Mouse (Mus musculus): ENCODE data around the gene Dusp12. TPM values are rescaled to one million over a fixed set of nuclear protein-coding genes. Genes with fewer than 3 reads are reported as not detected.
A peak's percentile ranks its signal among the peaks of the same experiment; 100 is the strongest.

Gene Dusp12
- polyA plus RNA-seq (2015; fragmentation: Nextera tagmentation; extraction: Ambion mirVana) = 84.6 and 89.8 TPM in 2 replicates

DNA sequence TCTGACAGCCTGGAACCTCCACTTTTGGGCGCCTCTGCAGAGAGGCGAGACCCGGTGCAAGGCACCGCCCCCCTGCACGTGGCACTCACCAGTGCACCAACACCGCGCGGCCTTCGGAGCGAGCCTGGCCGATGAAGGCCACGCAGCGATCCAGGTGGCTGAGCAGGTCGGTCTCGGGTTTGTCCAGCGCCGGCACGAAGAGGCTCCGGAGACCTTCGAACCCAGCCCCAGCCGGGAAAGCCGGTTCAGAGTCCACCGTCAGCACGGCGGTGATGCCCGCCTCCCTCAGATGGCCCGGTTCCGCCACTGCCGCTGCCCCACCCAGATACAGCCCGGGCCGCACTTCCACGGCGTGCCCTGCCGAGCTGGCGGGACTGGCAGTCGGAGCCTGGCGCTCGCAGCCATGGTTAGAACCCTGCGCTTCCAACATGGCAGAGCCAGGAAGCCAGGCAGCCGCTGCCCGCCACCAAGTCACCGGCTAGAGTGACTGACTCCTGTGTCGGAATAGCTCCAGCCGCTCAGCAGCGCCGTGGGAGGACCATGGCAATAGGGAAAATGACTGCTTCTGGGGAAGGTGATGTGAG lies at the start of gene Dusp12, which contains the start of gene Gm26620:
Dusp12 (minus strand) TSS at position 563 of the 584 bp plus-strand sequence.
Gm26620 (plus strand) TSS at position 88 of the 584 bp plus-strand sequence.
- Histone ChIP-seq H3K4me1 (ENCODE audit: control insufficient read depth, insufficient read depth, low read length) (peaks cover 9% of the 10 kb centered on the region; the same call in 1 of the 2 replicates), H3K9me3 (ENCODE audit: control insufficient read depth, low read length) (no peaks in the 10 kb centered on the region), H3K9ac (ENCODE audit: low read depth, low read length) (peak within 1 kb of the TSS; percentile 90), H3K4me2 (ENCODE audit: low read depth, low read length) (peak within 1 kb of the TSS; percentile 81), H3K4me3 (ENCODE audit: low read length) (peak within 1 kb of the TSS; percentile 88), H3K27me3 (replicated peaks; ENCODE audit: control insufficient read depth, insufficient read depth, low read length) (no peaks in the 10 kb centered on the region), H3K36me3 (ENCODE audit: control insufficient read depth, insufficient read depth, low read length) (no peaks in the 10 kb centered on the region), H3K27ac (ENCODE audit: low read length) (peak within 1 kb of the TSS; percentile 95)
- under 1% methylated on average over 46 of the region's 46 CpGs for WGBS
- ATAC-seq = peak; percentile 91

DNA sequence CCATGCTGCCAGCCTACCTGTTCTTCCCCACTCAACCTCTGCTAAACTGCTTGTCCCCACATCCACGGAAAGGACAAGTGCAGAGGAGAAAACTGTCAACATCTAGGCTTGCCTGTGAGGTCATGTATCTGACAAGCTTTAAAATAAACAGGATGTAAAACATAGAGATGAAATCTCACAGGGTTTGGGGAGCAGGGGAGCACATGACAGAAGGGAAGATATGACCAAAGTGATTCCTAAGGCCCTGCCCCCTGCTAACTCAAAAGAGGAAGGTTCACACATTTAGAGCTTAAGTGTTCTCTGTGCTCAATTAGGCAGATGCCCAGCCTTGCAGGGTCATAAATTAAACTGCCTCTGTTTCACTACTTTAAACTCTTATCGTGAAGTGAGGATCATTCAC lies 49.0 kb upstream of the Dusp12 start:
- Histone ChIP-seq H3K27me3 (replicated peaks; ENCODE audit: control insufficient read depth, insufficient read depth, low read length) (no peaks in the 10 kb centered on the region), H3K9ac (ENCODE audit: low read depth, low read length) (no peak overlapping the region), H3K9me3 (ENCODE audit: control insufficient read depth, low read length) (no peaks in the 10 kb centered on the region), H3K27ac (ENCODE audit: low read length) (no peak overlapping the region), H3K4me1 (ENCODE audit: control insufficient read depth, insufficient read depth, low read length) (no peaks in the 10 kb centered on the region), H3K4me3 (ENCODE audit: low read length) (no peak overlapping the region), H3K4me2 (ENCODE audit: low read depth, low read length) (no peak overlapping the region), H3K36me3 (ENCODE audit: control insufficient read depth, insufficient read depth, low read length) (no peaks in the 10 kb centered on the region)
- ATAC-seq = no peak
- WGBS = 53% methylated on average over 2 of the region's 2 CpGs

DNA sequence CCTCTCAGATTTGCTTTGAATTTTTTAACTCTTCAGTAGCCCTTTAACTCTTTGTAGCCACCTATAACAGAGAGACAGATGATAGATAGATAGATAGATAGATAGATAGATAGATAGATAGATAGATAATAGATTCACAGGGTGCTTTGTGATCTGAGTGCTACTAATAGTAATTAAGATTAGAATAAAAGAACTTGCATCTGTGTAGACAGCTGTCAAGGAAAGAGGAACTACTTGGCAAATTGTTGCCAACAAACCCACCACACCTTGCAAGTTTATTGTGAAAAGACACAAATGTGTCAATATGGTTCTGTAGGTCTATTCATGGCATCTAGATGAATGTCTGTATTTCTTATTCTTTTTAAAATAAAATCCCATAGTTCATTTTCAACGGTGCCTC lies 48.6 kb upstream of the Dusp12 start:
- no peak for ATAC-seq
- WGBS = 76% methylated on average over 1 of the region's 1 CpGs
- no peak overlapping the region for H3K9ac ChIP-seq (ENCODE audit: low read depth, low read length)

DNA sequence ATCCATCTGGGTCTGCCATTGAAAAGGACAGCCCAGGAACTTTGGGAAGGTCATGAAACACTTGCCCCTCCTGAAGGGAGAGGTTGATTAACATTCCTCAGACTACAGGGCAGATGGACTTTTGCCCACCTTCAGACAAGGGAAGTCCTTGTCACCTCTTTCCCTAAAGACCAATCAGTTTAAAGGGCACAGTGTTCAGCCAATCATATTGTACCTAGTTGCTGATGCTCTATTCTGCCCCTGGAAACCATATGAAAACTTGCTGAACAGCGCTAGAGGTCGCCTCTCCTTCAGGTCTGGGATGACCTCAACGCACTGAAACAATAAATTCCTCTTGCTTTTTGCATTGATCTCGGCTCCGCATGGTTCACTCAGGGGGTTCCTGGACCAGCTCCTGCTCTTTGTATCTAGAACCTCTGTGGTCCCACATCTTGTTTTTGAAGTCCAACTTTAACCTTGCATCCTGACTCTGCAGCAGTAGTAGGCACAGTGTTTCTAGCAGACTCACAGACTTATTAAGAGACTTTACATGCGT lies 48.1 kb upstream of the Dusp12 start:
- no peaks in the 10 kb centered on the region for H3K27me3 ChIP-seq (replicated peaks; ENCODE audit: control insufficient read depth, insufficient read depth, low read length)
- no peak for ATAC-seq
- no peak overlapping the region for H3K9ac ChIP-seq (ENCODE audit: low read depth, low read length)
- H3K4me3 ChIP-seq (ENCODE audit: low read length) = no peak overlapping the region
- no peaks in the 10 kb centered on the region for H3K36me3 ChIP-seq (ENCODE audit: control insufficient read depth, insufficient read depth, low read length)
- no peaks in the 10 kb centered on the region for H3K9me3 ChIP-seq (ENCODE audit: control insufficient read depth, low read length)
- H3K4me2 ChIP-seq (ENCODE audit: low read depth, low read length) = no peak overlapping the region
- H3K27ac ChIP-seq (ENCODE audit: low read length) = no peak overlapping the region
- H3K4me1 ChIP-seq (ENCODE audit: control insufficient read depth, insufficient read depth, low read length) = no peaks in the 10 kb centered on the region
- WGBS = 75% methylated on average over 6 of the region's 6 CpGs

More for the DNA sequence above, 48.6 kb upstream of the Dusp12 start:
- Histone ChIP-seq H3K27me3 (replicated peaks; ENCODE audit: control insufficient read depth, insufficient read depth, low read length) (no peaks in the 10 kb centered on the region), H3K36me3 (ENCODE audit: control insufficient read depth, insufficient read depth, low read length) (no peaks in the 10 kb centered on the region), H3K27ac (ENCODE audit: low read length) (no peak overlapping the region), H3K4me1 (ENCODE audit: control insufficient read depth, insufficient read depth, low read length) (no peaks in the 10 kb centered on the region), H3K9me3 (ENCODE audit: control insufficient read depth, low read length) (no peaks in the 10 kb centered on the region), H3K4me2 (ENCODE audit: low read depth, low read length) (no peak overlapping the region), H3K4me3 (ENCODE audit: low read length) (no peak overlapping the region)

DNA sequence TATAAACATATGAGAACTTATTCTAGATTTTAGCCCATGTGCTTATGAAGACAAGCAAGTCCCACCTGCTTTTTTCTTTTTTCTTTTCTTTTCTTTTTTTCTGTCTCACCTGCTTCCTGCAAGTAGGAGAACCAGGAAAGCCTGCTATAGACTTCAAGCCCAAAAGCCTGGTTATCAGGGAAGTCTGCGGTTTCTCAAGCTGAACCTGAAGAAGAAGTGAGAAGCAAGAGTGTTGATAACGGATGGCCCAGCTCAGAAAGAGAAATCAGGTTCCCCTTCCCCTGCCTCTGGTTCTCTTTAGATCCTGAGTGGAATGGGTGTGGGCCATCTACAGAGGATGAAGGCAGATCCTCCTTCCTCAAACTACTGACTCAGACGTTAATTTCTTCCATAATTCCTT lies 46.7 kb upstream of the Dusp12 start:
- H3K36me3 ChIP-seq (ENCODE audit: control insufficient read depth, insufficient read depth, low read length) = no peaks in the 10 kb centered on the region
- 78% methylated on average over 3 of the region's 3 CpGs for WGBS
- H3K9ac ChIP-seq (ENCODE audit: low read depth, low read length) = no peak overlapping the region
- no peak overlapping the region for H3K27ac ChIP-seq (ENCODE audit: low read length)
- no peaks in the 10 kb centered on the region for H3K9me3 ChIP-seq (ENCODE audit: control insufficient read depth, low read length)
- no peaks in the 10 kb centered on the region for H3K4me1 ChIP-seq (ENCODE audit: control insufficient read depth, insufficient read depth, low read length)
- H3K4me3 ChIP-seq (ENCODE audit: low read length) = no peak overlapping the region
- no peaks in the 10 kb centered on the region for H3K27me3 ChIP-seq (replicated peaks; ENCODE audit: control insufficient read depth, insufficient read depth, low read length)
- no peak for ATAC-seq
- H3K4me2 ChIP-seq (ENCODE audit: low read depth, low read length) = no peak overlapping the region

DNA sequence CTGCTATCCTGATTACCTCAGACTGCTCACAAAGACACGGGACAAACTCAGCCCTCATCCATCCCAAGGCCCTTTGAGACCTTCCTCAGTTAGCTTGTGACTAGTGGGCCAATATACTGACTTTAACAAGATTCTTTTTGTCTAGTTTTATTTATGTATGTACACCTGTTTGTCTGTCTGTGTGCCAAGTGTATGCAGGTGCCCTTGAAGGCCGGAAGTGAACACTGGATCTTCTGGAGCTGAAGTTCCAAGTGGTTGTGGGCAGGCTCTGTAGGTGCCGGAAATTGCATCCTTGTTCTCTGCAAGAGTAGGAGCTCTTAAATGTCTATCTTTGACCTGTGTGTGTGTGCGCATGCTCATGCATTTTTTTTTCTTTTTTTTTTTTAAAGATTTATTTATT lies 43.9 kb upstream of the Dusp12 start:
- Histone ChIP-seq H3K4me2 (ENCODE audit: low read depth, low read length) (no peak overlapping the region), H3K36me3 (ENCODE audit: control insufficient read depth, insufficient read depth, low read length) (no peaks in the 10 kb centered on the region), H3K9me3 (ENCODE audit: control insufficient read depth, low read length) (no peaks in the 10 kb centered on the region), H3K4me1 (ENCODE audit: control insufficient read depth, insufficient read depth, low read length) (no peaks in the 10 kb centered on the region), H3K27ac (ENCODE audit: low read length) (no peak overlapping the region), H3K9ac (ENCODE audit: low read depth, low read length) (no peak overlapping the region), H3K4me3 (ENCODE audit: low read length) (no peak overlapping the region), H3K27me3 (replicated peaks; ENCODE audit: control insufficient read depth, insufficient read depth, low read length) (no peaks in the 10 kb centered on the region)
- WGBS = 87% methylated on average over 4 of the region's 4 CpGs
- ATAC-seq = no peak

DNA sequence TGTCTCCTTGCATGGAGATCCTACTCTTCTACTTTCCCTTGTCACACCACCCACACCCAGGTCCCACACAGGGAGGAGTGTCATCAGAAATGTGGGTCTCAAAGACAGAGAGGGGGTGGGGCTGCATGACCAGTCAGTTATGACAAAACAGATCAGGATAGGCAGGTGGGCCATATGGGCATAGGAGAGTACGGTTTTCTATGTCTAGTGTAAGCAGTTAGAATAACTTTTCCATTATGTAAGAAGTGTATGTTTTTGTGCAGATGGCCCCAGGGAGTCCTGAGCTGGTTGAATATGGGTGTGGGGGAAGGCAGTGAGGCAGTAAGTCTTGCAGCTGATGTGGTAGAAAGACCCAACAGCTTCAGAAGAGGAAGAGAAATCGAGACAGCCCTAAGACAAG lies 43.1 kb upstream of the Dusp12 start:
- H3K4me1 ChIP-seq (ENCODE audit: control insufficient read depth, insufficient read depth, low read length) = no peaks in the 10 kb centered on the region
- H3K9ac ChIP-seq (ENCODE audit: low read depth, low read length) = no peak overlapping the region
- H3K9me3 ChIP-seq (ENCODE audit: control insufficient read depth, low read length) = no peaks in the 10 kb centered on the region
- ATAC-seq = no peak
- 67% methylated on average over 2 of the region's 2 CpGs for WGBS
- no peaks in the 10 kb centered on the region for H3K36me3 ChIP-seq (ENCODE audit: control insufficient read depth, insufficient read depth, low read length)
- H3K4me2 ChIP-seq (ENCODE audit: low read depth, low read length) = no peak overlapping the region
- no peaks in the 10 kb centered on the region for H3K27me3 ChIP-seq (replicated peaks; ENCODE audit: control insufficient read depth, insufficient read depth, low read length)
- H3K27ac ChIP-seq (ENCODE audit: low read length) = no peak overlapping the region
- no peak overlapping the region for H3K4me3 ChIP-seq (ENCODE audit: low read length)

DNA sequence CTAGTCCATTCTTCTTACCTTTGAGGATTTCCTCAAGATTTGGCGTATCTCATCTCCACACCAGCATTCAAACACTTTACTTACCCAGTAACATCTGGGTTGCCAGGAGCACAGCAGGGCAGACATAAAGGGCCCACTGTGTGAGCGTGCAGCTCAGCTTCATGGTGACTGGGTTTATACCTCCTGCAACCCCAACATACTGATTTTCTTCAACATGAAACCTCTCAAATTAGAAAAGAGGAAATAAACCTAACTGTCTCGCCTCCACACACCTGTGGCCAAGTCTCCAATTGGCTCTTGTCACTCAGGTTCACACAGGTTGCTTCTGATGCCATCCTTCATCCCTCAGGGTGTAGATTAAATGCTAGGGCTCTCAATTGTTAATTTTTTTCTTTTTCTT lies 42.0 kb upstream of the Dusp12 start, which contains the start of gene Fcrla:
Fcrla (minus strand) TSS at position 206 of the 400 bp plus-strand sequence.
- Histone ChIP-seq H3K4me2 (ENCODE audit: low read depth, low read length) (no peak within 1 kb of the TSS), H3K9ac (ENCODE audit: low read depth, low read length) (no peak within 1 kb of the TSS), H3K27ac (ENCODE audit: low read length) (no peak within 1 kb of the TSS), H3K4me1 (ENCODE audit: control insufficient read depth, insufficient read depth, low read length) (no peaks in the 10 kb centered on the region), H3K27me3 (replicated peaks; ENCODE audit: control insufficient read depth, insufficient read depth, low read length) (no peaks in the 10 kb centered on the region), H3K36me3 (ENCODE audit: control insufficient read depth, insufficient read depth, low read length) (no peaks in the 10 kb centered on the region), H3K4me3 (ENCODE audit: low read length) (no peak within 1 kb of the TSS), H3K9me3 (ENCODE audit: control insufficient read depth, low read length) (no peaks in the 10 kb centered on the region)
- ATAC-seq = no peak
- WGBS = 86% methylated on average over 3 of the region's 3 CpGs

DNA sequence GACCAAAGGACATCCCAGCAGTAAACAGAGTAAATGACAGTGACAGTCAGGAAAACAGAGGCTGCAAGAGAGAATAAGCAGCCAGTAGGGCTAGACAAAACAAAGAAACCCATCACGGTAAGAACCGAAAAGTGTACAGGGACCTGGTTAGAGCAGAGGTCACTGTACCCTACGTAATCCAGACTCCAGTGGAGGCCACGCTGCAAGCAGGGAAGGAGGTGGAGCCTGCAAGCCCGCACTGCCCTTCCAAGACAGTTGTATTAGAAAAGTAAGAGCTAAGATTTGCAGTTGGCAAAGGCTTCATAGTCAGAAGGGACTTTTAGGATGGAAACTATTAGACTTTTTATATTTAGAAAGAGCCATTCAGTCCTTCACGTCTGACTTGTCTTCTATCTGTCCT lies 41.6 kb upstream of the Dusp12 start:
- Histone ChIP-seq H3K4me2 (ENCODE audit: low read depth, low read length) (no peak overlapping the region), H3K27me3 (replicated peaks; ENCODE audit: control insufficient read depth, insufficient read depth, low read length) (no peaks in the 10 kb centered on the region), H3K9ac (ENCODE audit: low read depth, low read length) (no peak overlapping the region), H3K4me1 (ENCODE audit: control insufficient read depth, insufficient read depth, low read length) (no peaks in the 10 kb centered on the region), H3K27ac (ENCODE audit: low read length) (no peak overlapping the region), H3K4me3 (ENCODE audit: low read length) (no peak overlapping the region), H3K9me3 (ENCODE audit: control insufficient read depth, low read length) (no peaks in the 10 kb centered on the region), H3K36me3 (ENCODE audit: control insufficient read depth, insufficient read depth, low read length) (no peaks in the 10 kb centered on the region)
- WGBS = 39% methylated on average over 6 of the region's 6 CpGs
- ATAC-seq = no peak

DNA sequence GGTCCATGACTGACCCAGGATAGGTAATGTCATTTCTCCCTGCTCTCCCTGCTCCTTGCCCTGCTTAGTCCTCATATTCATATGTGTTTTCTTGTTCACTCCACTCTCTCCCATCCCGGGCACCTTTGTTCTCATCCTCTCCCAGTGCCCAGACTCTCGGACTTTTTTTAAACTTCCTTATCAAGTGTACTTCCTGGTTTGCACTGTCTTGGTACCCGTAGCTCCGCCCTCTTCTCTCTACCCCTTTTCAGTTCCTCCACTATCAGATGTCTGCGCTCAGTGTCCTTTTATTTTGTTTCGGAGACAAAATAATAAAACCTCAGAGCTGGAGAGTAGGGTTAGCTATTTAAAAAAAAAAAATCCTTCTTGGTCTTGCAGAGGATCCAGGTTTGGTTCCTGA lies 39.1 kb upstream of the Dusp12 start:
- Histone ChIP-seq H3K4me1 (ENCODE audit: control insufficient read depth, insufficient read depth, low read length) (no peaks in the 10 kb centered on the region), H3K27me3 (replicated peaks; ENCODE audit: control insufficient read depth, insufficient read depth, low read length) (no peaks in the 10 kb centered on the region), H3K36me3 (ENCODE audit: control insufficient read depth, insufficient read depth, low read length) (no peaks in the 10 kb centered on the region), H3K9me3 (ENCODE audit: control insufficient read depth, low read length) (no peaks in the 10 kb centered on the region), H3K9ac (ENCODE audit: low read depth, low read length) (no peak overlapping the region), H3K4me2 (ENCODE audit: low read depth, low read length) (no peak overlapping the region), H3K27ac (ENCODE audit: low read length) (no peak overlapping the region), H3K4me3 (ENCODE audit: low read length) (no peak overlapping the region)
- 72% methylated on average over 6 of the region's 6 CpGs for WGBS
- ATAC-seq = no peak
